Mouse (Mus musculus): ENCODE data around the gene Cend1. TPM values are rescaled to one million over a fixed set of nuclear protein-coding genes. Genes with fewer than 3 reads are reported as not detected.
A peak's percentile ranks its signal among the peaks of the same experiment; 100 is the strongest.

Gene Cend1
- polyA plus RNA-seq, 1 experiment from 2014 or later: 22.7 TPM

DNA sequence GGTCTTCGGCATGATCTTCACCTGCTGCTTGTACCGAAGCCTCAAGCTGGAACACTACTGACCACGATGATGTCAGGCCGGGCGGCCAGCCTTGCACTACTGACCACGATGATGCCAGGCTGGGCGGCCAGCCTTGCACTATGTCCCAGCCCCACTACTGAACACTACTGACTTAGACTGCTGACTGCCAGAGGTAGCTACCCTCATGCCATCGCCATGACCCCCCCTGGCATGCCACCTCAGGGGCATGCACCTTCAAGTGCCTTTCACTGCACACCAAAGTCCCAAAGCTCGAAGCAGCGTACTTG is 41.3 kb upstream of the Cend1 start:
- Histone ChIP-seq H3K36me3 (peaks cover 32% of the 10 kb centered on the region), H3K4me1 (peaks cover 51% of the 10 kb centered on the region), H3K9ac (replicated peaks) (no peak overlapping the region), H3K4me2 (replicated peaks) (no peak overlapping the region), H3K27ac (replicated peaks) (no peak overlapping the region), H3K27me3 (peaks cover 18% of the 10 kb centered on the region), H3K4me3 (no peak overlapping the region), H3K9me3 (no peaks in the 10 kb centered on the region)
- no peak for ATAC-seq (ENCODE audit: low FRiP score, low read depth)
- 97% methylated on average over 10 of the region's 10 CpGs for WGBS

- H3K36me3 ChIP-seq: peaks cover 32% of the 10 kb centered on the region
- H3K9me3 ChIP-seq: no peaks in the 10 kb centered on the region
- peak overlapping the region; percentile 74 for H3K4me2 ChIP-seq (replicated peaks)
- 0 out of 2 replicates have a peak overlapping the region, but pooled peaks have one; percentile 41 for H3K9ac ChIP-seq (replicated peaks)
- ATAC-seq (ENCODE audit: low FRiP score, low read depth): no peak
- 0 out of 2 replicates have a peak overlapping the region, but pooled peaks have one; percentile 70 for H3K4me3 ChIP-seq
- H3K27me3 ChIP-seq: peaks cover 21% of the 10 kb centered on the region
- WGBS: 91% methylated on average over 18 of the region's 18 CpGs
- 0 out of 2 replicates have a peak overlapping the region, but pooled peaks have one; percentile 10 for H3K27ac ChIP-seq (replicated peaks)
- peaks cover 48% of the 10 kb centered on the region for H3K4me1 ChIP-seq
These were observed 40.8 kb upstream of the Cend1 start for GRCm38 (mm10) chr7:141469901-141470636.

DNA sequence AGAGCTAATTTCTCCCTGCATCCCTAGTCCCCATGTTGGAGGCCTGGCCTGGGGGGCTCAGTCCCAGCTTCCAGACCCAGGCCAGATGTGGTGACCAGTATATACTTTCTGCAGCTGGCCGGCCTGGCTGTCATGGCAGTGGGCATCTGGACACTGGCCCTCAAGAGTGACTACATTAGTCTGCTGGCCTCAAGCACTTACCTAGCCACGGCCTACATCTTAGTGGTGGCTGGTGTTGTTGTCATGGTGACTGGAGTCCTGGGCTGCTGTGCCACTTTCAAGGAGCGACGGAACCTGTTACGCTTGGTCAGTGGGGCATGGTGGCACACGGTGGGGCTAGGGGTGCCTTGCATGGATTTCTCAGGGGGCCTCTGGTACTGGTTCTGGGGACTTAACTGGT is 40.1 kb upstream of the Cend1 start:
- WGBS: 69% methylated on average over 6 of the region's 6 CpGs
- no peak for ATAC-seq (ENCODE audit: low FRiP score, low read depth)

DNA sequence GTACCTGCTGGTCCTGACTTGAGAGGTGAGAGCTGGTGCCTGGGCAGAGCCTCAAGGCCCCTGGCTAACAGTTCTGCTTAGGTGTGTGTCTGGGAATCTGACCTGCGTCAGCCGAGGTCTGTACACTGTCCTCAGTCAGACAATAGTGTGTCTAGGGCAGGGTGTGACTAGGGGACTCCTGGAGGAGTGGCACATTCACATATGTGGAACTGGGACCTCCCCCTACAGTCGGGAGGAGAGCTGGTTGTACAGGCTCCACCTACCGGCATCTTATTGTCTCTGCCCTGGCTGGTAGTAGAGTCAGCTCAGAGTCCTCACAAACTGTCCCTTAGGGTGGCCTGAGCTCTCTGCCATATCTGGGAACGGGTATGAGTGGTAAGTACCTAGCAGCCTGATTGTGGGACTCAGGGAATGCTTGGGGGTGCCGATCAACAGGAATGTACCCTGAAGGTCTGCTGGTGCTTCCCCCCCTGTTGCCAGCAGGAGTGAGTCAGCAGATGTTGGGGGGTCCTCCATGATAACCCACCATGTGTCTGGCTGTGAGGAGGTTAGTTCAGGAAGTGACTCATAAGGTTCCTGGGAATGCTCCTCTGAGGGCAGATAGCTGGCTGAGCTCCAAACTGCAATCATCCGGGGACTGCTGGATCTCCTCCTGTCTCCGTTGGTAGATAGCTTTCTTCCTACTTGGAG is 39.4 kb upstream of the Cend1 start:
- peak; percentile 78 for ATAC-seq (ENCODE audit: low FRiP score, low read depth)
- Histone ChIP-seq H3K9me3 (no peaks in the 10 kb centered on the region), H3K4me3 (peak overlapping the region; percentile 70), H3K4me2 (replicated peaks) (peak overlapping the region; percentile 74), H3K27me3 (peaks cover 35% of the 10 kb centered on the region), H3K36me3 (peaks cover 32% of the 10 kb centered on the region), H3K9ac (replicated peaks) (peak overlapping the region; percentile 83), H3K4me1 (peaks cover 47% of the 10 kb centered on the region), H3K27ac (replicated peaks) (peak overlapping the region; percentile 79)
- 21% methylated on average over 8 of the region's 8 CpGs for WGBS

More for the DNA sequence above, 40.1 kb upstream of the Cend1 start:
- Histone ChIP-seq H3K9me3 (no peaks in the 10 kb centered on the region), H3K27ac (replicated peaks) (no peak overlapping the region; the same call in 1 of the 2 replicates), H3K9ac (replicated peaks) (peak overlapping the region; percentile 41), H3K4me3 (peak overlapping the region; percentile 70), H3K36me3 (peaks cover 32% of the 10 kb centered on the region), H3K27me3 (peaks cover 28% of the 10 kb centered on the region), H3K4me2 (replicated peaks) (peak overlapping the region; percentile 74), H3K4me1 (peaks cover 52% of the 10 kb centered on the region)

DNA sequence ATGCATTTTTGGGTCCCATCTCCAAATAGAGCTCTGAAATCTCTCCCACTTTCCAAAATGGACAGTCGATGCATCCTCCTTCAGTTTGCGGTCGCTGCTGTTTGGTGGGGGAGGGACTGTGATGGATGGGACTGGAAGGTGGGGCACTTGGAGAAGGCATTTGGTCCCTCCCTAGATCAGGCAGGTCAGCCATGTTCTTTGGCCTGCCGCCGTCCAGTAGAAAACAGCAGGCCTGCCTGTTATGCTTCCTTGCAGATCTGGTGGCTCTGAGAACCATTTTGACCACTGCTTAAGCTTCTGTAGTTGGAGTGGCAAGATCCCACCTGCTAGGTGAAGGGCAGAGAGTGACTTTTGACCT is 38.9 kb upstream of the Cend1 start:
- Histone ChIP-seq H3K36me3 (peaks cover 32% of the 10 kb centered on the region), H3K4me2 (replicated peaks) (peak overlapping the region; percentile 74), H3K4me1 (peaks cover 43% of the 10 kb centered on the region), H3K9ac (replicated peaks) (peak overlapping the region; percentile 83), H3K27ac (replicated peaks) (peak overlapping the region; percentile 79), H3K4me3 (peak overlapping the region; percentile 70), H3K27me3 (peaks cover 40% of the 10 kb centered on the region), H3K9me3 (no peaks in the 10 kb centered on the region)
- peak; percentile 23; the same call in 1 of the 2 replicates for ATAC-seq (ENCODE audit: low FRiP score, low read depth)
- WGBS: 28% methylated on average over 5 of the region's 5 CpGs

DNA sequence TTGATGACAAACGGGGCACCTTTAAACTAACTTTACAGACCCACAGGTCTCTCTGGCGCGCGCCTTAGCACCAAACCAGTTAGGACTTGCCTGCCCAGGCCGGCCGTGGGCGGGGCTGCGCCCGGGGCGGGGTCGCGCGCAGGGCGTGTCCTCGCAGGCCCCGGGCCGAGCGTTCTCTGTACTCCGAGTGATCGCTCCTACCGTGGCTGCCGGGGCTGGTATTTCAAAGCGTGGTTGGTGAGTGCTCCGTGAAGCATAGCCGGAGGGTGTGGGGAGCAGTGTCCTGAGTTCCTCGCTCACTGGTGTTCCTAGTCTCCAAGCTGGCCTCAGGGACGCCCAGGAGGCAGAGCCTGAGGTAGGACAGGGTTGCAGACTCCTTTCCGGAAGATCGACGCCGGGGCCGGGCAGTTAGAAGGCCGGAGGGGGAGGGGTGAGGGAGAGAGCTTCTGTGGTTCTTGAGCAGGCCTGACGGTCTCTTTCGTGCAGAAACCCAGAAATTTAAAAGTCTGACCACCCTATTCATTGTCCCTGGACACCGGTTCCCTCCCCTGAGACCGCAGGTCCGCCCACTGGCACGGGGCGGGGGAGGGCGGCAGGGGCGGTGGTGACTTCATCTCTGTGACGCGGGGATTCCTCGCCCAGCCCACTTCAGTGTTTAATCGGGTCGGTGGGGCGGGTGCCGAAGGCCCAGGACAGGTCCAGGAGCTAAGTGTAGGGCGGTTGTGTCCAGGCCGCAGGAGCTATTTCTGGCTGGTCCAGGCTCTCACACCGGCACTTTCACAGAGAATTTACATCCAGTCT is 38.1 kb upstream of the Cend1 start, which contains the start of gene Cd151:
Gene Cd151 (plus strand): TSS at position 163 of the 801 bp plus-strand sequence.
- Histone ChIP-seq H3K9ac (replicated peaks) (peak within 1 kb of the TSS; percentile 83), H3K4me2 (replicated peaks) (peak within 1 kb of the TSS; percentile 74), H3K9me3 (no peaks in the 10 kb centered on the region), H3K4me3 (peak within 1 kb of the TSS; percentile 70), H3K27me3 (peaks cover 48% of the 10 kb centered on the region), H3K36me3 (peaks cover 27% of the 10 kb centered on the region), H3K4me1 (peaks cover 43% of the 10 kb centered on the region), H3K27ac (replicated peaks) (peak within 1 kb of the TSS; percentile 79)
- under 1% methylated on average over 52 of the region's 52 CpGs for WGBS
- ATAC-seq (ENCODE audit: low FRiP score, low read depth): peak; percentile 74

DNA sequence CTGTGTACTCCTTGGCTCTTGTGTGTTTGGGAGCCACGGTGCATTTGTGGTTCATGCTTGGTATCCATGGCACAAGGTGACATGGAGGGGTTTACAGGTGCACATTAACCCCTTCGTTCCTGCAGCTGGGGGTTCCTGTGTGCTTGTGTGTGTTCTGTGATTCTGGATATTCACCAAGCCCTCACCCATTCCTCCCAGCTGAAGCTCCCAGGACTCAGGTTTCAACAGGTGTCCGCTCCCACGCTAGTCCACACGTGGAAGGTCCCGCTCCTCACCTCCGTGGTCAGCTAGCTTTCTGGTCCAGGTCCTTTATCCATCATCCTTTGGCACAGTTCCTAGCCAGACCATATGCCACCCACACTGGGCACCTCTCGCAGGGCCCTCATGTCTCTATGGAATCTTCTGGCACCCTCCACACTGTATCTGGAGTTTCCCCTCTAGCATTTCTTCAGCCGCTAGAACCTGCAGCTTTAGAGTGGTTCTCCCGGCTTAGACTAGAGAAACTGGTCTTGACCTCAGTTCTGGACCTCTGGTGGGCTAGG is 37.4 kb upstream of the Cend1 start:
- H3K27ac ChIP-seq (replicated peaks): no peak overlapping the region
- H3K36me3 ChIP-seq: peaks cover 21% of the 10 kb centered on the region
- no peaks in the 10 kb centered on the region for H3K9me3 ChIP-seq
- ATAC-seq (ENCODE audit: low FRiP score, low read depth): no peak; the same call in 1 of the 2 replicates
- WGBS: 58% methylated on average over 10 of the region's 10 CpGs
- peaks cover 55% of the 10 kb centered on the region for H3K27me3 ChIP-seq
- H3K9ac ChIP-seq (replicated peaks): peak overlapping the region; percentile 83
- H3K4me1 ChIP-seq: peaks cover 51% of the 10 kb centered on the region
- peak overlapping the region; percentile 74 for H3K4me2 ChIP-seq (replicated peaks)
- H3K4me3 ChIP-seq: peak overlapping the region; percentile 70

DNA sequence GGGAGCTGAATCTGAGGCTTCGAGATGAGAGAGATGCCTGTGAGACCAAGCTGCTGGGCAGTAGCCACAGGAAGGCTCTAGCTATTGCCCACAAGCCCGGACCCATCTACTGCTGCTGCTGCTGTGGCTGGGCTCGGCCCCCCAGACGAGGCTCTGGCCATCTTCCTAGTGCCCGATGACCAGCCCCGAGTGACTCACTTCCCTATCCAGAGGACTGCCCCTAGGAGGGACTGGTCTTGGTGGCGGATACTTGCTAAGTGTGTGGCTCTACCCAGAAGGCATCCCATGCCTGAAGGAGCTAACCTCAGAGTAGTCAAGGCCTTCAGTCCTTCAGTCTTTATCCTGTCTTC is 36.7 kb upstream of the Cend1 start:
- H3K9me3 ChIP-seq: no peaks in the 10 kb centered on the region
- ATAC-seq (ENCODE audit: low FRiP score, low read depth): no peak
- H3K4me2 ChIP-seq (replicated peaks): no peak overlapping the region
- 84% methylated on average over 7 of the region's 7 CpGs for WGBS
- H3K27ac ChIP-seq (replicated peaks): no peak overlapping the region
- peaks cover 15% of the 10 kb centered on the region for H3K36me3 ChIP-seq
- H3K4me1 ChIP-seq: peaks cover 54% of the 10 kb centered on the region
- no peak overlapping the region for H3K4me3 ChIP-seq
- H3K9ac ChIP-seq (replicated peaks): no peak overlapping the region
- peaks cover 62% of the 10 kb centered on the region for H3K27me3 ChIP-seq

GRCm38 (mm10) chr7:141465388-141466044 is 36.2 kb upstream of the Cend1 start:
- ATAC-seq (ENCODE audit: low FRiP score, low read depth): no peak
- H3K4me3 ChIP-seq: peak overlapping the region; percentile 17; the same call in 1 of the 2 replicates
- no peak overlapping the region for H3K4me2 ChIP-seq (replicated peaks)
- peaks cover 10% of the 10 kb centered on the region for H3K36me3 ChIP-seq
- no peak overlapping the region for H3K9ac ChIP-seq (replicated peaks)
- H3K4me1 ChIP-seq: peaks cover 54% of the 10 kb centered on the region
- no peak overlapping the region for H3K27ac ChIP-seq (replicated peaks)
- WGBS: 43% methylated on average over 8 of the region's 10 CpGs
- no peaks in the 10 kb centered on the region for H3K9me3 ChIP-seq
- H3K27me3 ChIP-seq: peaks cover 67% of the 10 kb centered on the region

DNA sequence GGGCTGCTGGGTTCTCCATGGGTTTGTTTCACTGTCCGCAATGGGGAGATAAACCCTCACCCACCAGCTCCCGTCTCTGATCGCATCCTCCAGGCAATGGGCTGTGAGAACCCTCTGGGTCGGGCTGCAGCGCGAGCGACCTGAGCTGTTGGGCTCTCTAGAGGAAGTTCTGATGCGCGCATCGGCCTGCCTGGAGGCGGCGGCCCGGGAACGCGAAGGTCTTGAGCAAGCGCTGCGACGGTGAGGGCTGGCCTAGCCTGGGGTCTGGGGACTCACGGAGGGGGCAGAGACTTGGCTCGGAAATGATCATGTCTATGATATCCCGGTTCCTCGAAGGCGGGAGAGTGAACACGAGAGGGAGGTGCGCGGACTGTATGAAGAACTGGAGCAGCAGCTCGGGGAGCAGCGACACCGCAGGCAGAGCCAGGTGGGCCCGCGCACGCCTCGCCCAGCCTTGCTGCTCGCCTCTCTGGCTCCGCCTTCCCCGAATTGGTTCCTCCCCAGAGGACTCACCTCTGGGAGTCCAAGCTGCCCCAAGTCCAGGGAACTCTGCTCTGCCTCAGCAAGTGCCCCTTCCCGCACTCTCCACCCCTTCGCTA is 35.4 kb upstream of the Cend1 start:
- no peak for ATAC-seq (ENCODE audit: low FRiP score, low read depth)
- peaks cover 7% of the 10 kb centered on the region; the same call in 1 of the 2 replicates for H3K36me3 ChIP-seq
- H3K27ac ChIP-seq (replicated peaks): no peak overlapping the region
- H3K4me1 ChIP-seq: peaks cover 49% of the 10 kb centered on the region
- WGBS: 4% methylated on average over 33 of the region's 38 CpGs
- no peak overlapping the region for H3K9ac ChIP-seq (replicated peaks)
- peaks cover 75% of the 10 kb centered on the region for H3K27me3 ChIP-seq
- peak overlapping the region; percentile 17 for H3K4me3 ChIP-seq
- H3K9me3 ChIP-seq: no peaks in the 10 kb centered on the region
- peak overlapping the region; percentile 25 for H3K4me2 ChIP-seq (replicated peaks)

Data from midbrain, embryonic 12.5 days (tissue).